Mouse (Mus musculus) lung, embryonic 14.5 days (tissue): ENCODE measurements around the gene Ets2. TPM values are rescaled to one million over a fixed set of nuclear protein-coding genes. Genes with fewer than 3 reads are reported as not detected.
A peak's percentile ranks its signal among the peaks of the same experiment; 100 is the strongest.

Source experiments
- ATAC-seq: fragments of 200-750 bp; cut with Nextera tagmentation; 2 replicates; pipeline ENCODE4 v1.8.0; 2017; ENCODE audit warnings: mild to moderate bottlenecking, moderate TSS enrichment, moderate library complexity; ENCODE audit not compliant: insufficient read depth
- DNase-seq: peaks from one replicate; pipeline ENCODE4 v3.0.0-alpha.2; 2015
- H3K27ac ChIP-seq: fragments of 300-500 bp; sonication (generic); 2 replicates; pipeline ENCODE4 v1.5.1; 2014; ENCODE audit warnings: low read depth, mild to moderate bottlenecking, moderate library complexity
- H3K27me3 ChIP-seq: fragments of 300-500 bp; sonication (generic); 2 replicates; pipeline ENCODE4 v1.6.1; 2014; ENCODE audit warnings: low read length, control low read depth; ENCODE audit not compliant: insufficient read depth
- H3K36me3 ChIP-seq: fragments of 300-500 bp; sonication (generic); 2 replicates; pipeline ENCODE4 v1.6.1; 2014; ENCODE audit warnings: control low read depth; ENCODE audit not compliant: insufficient read depth
- H3K4me1 ChIP-seq: fragments of 300-500 bp; sonication (generic); 2 replicates; pipeline ENCODE4 v1.6.1; 2014; ENCODE audit warnings: antibody characterized with exemption, control low read depth; ENCODE audit not compliant: insufficient read depth
- H3K4me2 ChIP-seq: fragments of 300-500 bp; sonication (generic); 2 replicates; pipeline ENCODE4 v1.6.1; 2014; ENCODE audit warnings: mild to moderate bottlenecking
- H3K4me3 ChIP-seq: fragments of 300-500 bp; sonication (generic); 2 replicates; pipeline ENCODE4 v1.5.1; 2014; ENCODE audit warnings: low read depth, low read length
- H3K9ac ChIP-seq: fragments of 300-500 bp; sonication (generic); 2 replicates; pipeline ENCODE4 v1.6.1; 2014
- H3K9me3 ChIP-seq: fragments of 300-500 bp; sonication (generic); 2 replicates; pipeline ENCODE4 v1.6.1; 2016; ENCODE audit warnings: low read depth, low read length, control low read depth
- CTCF ChIP-seq: IDR thresholded peaks from 2 replicates; pipeline ENCODE4 v1.5.1; 2016; ENCODE audit warnings: antibody characterized with exemption, low read depth
- WGBS: fragments of 180-500 bp; shearing (Covaris S2); extraction: QIAGEN DNeasy Blood & Tissue Kit; methylation state at CpG from one replicate; pipeline ENCODE4 v1.1.7; 2014; 5-methylcytosine and 5-hydroxymethylcytosine counted together
- polyA plus RNA-seq: library from polyadenylated mRNA; unstranded; fragments of >200 nt; fragmentation: Nextera tagmentation; extraction: Ambion mirVana; gene quantifications from 2 replicates; pipeline ENCODE4 v1.2.1, GENCODE M21; 2014

The Ets2 gene
- polyA plus RNA-seq, 1 experiment from 2014 or later = 72.6 TPM

GRCm38 (mm10) chr16:95729775-95730174 is 27.9 kb downstream of the Ets2 start:
- H3K4me1 ChIP-seq = 0 out of 2 replicates have a peak, but pooled peaks cover 2% of the 10 kb centered on the region
- no peak overlapping the region for H3K4me2 ChIP-seq
- H3K27ac ChIP-seq = no peak overlapping the region
- H3K36me3 ChIP-seq = no peaks in the 10 kb centered on the region
- H3K4me3 ChIP-seq = no peak overlapping the region
- DNase-seq (no peak), ATAC-seq (no peak)
- H3K9me3 ChIP-seq = no peaks in the 10 kb centered on the region
- WGBS = 62% methylated on average over 6 of the region's 6 CpGs
- no peaks in the 10 kb centered on the region for H3K27me3 ChIP-seq
- H3K9ac ChIP-seq = no peak overlapping the region
- no peak for TF ChIP-seq CTCF

- Histone ChIP-seq H3K9ac (no peak overlapping the region), H3K4me3 (no peak overlapping the region), H3K27ac (no peak overlapping the region), H3K4me2 (no peak overlapping the region), H3K9me3 (no peaks in the 10 kb centered on the region), H3K4me1 (no peaks in the 10 kb centered on the region), H3K36me3 (no peaks in the 10 kb centered on the region), H3K27me3 (no peaks in the 10 kb centered on the region)
- ATAC-seq = no peak
- WGBS = 74% methylated on average over 2 of the region's 2 CpGs
- TF ChIP-seq CTCF = no peak
- no peak for DNase-seq
Measured at GRCm38 (mm10) chr16:95734785-95735184, 32.9 kb downstream of the Ets2 start.

GRCm38 (mm10) chr16:95736059-95736458 is 34.2 kb downstream of the Ets2 start:
- H3K27me3 ChIP-seq = no peaks in the 10 kb centered on the region

GRCm38 (mm10) chr16:95736470-95736869 is 34.6 kb downstream of the Ets2 start:
- no peak for DNase-seq
- no peak; the same call in 1 of the 2 replicates for ATAC-seq
- H3K27ac ChIP-seq = no peak overlapping the region

More at GRCm38 (mm10) chr16:95736059-95736458, 34.2 kb downstream of the Ets2 start:
- TF ChIP-seq CTCF = no peak
- Histone ChIP-seq H3K4me3 (no peak overlapping the region), H3K4me1 (peaks cover 3% of the 10 kb centered on the region; the same call in 1 of the 2 replicates), H3K36me3 (no peaks in the 10 kb centered on the region), H3K4me2 (no peak overlapping the region), H3K9me3 (no peaks in the 10 kb centered on the region), H3K27ac (no peak overlapping the region), H3K9ac (no peak overlapping the region)
- DNase-seq (no peak), ATAC-seq (peak; percentile 39)

GRCm38 (mm10) chr16:95739522-95739921 is 37.6 kb downstream of the Ets2 start:
- H3K27me3 ChIP-seq = no peaks in the 10 kb centered on the region
- H3K4me2 ChIP-seq = no peak overlapping the region
- H3K4me3 ChIP-seq = no peak overlapping the region
- DNase-seq (no peak), ATAC-seq (no peak)
- no peak overlapping the region for H3K27ac ChIP-seq
- peaks cover 16% of the 10 kb centered on the region for H3K4me1 ChIP-seq
- TF ChIP-seq CTCF = no peak
- WGBS = 74% methylated on average over 6 of the region's 6 CpGs
- H3K36me3 ChIP-seq = no peaks in the 10 kb centered on the region
- H3K9ac ChIP-seq = no peak overlapping the region
- H3K9me3 ChIP-seq = no peaks in the 10 kb centered on the region

More at GRCm38 (mm10) chr16:95736470-95736869, 34.6 kb downstream of the Ets2 start:
- Histone ChIP-seq H3K9me3 (no peaks in the 10 kb centered on the region), H3K4me1 (peaks cover 7% of the 10 kb centered on the region; the same call in 1 of the 2 replicates), H3K27me3 (no peaks in the 10 kb centered on the region), H3K9ac (no peak overlapping the region), H3K4me2 (no peak overlapping the region), H3K4me3 (no peak overlapping the region), H3K36me3 (no peaks in the 10 kb centered on the region)
- TF ChIP-seq CTCF = no peak
- WGBS = 56% methylated on average over 6 of the region's 6 CpGs

GRCm38 (mm10) chr16:95741358-95741757 is 39.5 kb downstream of the Ets2 start:
- Histone ChIP-seq H3K4me3 (no peak overlapping the region), H3K9ac (no peak overlapping the region), H3K27me3 (no peaks in the 10 kb centered on the region), H3K36me3 (no peaks in the 10 kb centered on the region), H3K4me2 (no peak overlapping the region), H3K4me1 (peaks cover 16% of the 10 kb centered on the region), H3K9me3 (no peaks in the 10 kb centered on the region), H3K27ac (0 out of 2 replicates have a peak overlapping the region, but pooled peaks have one; percentile 48)
- TF ChIP-seq CTCF = no peak
- DNase-seq = peak; percentile 18
- WGBS = 61% methylated on average over 11 of the region's 11 CpGs
- peak; percentile 33; the same call in 1 of the 2 replicates for ATAC-seq

- WGBS = 47% methylated on average over 10 of the region's 10 CpGs
- ATAC-seq (peak; percentile 48; the same call in 1 of the 2 replicates), DNase-seq (no peak)
- Histone ChIP-seq H3K4me2 (no peak overlapping the region), H3K27me3 (no peaks in the 10 kb centered on the region), H3K9ac (no peak overlapping the region), H3K4me3 (no peak overlapping the region), H3K4me1 (peaks cover 16% of the 10 kb centered on the region), H3K27ac (peak overlapping the region; percentile 6; the same call in 1 of the 2 replicates), H3K9me3 (no peaks in the 10 kb centered on the region), H3K36me3 (no peaks in the 10 kb centered on the region)
- no peak for TF ChIP-seq CTCF
Measured at GRCm38 (mm10) chr16:95741915-95742739, 40.3 kb downstream of the Ets2 start.
